Mouse (Mus musculus) lung, adult 2 months (tissue): Measurements from ENCODE around the gene Rapgef5.

ENCODE experiments used
- CTCF ChIP-seq: fragments of 200-500 bp; IDR thresholded peaks from 2 replicates; pipeline ENCODE4 v1.5.1; 2011; ENCODE audit warnings: mild to moderate bottlenecking, low read length, control low read depth; ENCODE audit not compliant: insufficient read depth
- POLR2A ChIP-seq: fragments of 200-500 bp; IDR thresholded peaks from 2 replicates; pipeline ENCODE4 v1.6.1; 2011; ENCODE audit warnings: low read depth, mild to moderate bottlenecking, control low read depth, low read length, borderline replicate concordance; ENCODE audit errors: extremely low read depth

- TF ChIP-seq CTCF (peak; percentile 65), POLR2A (no peak)
Measured at GRCm38 (mm10) chr12:117772638-117773037, 256.4 kb downstream of the Rapgef5 start.
